Mouse (Mus musculus) C2C12 (cell line): ENCODE data around the gene Schip1. TPM values are rescaled to one million over a fixed set of nuclear protein-coding genes. Genes with fewer than 3 reads are reported as not detected.

Source experiments
- H3K27me3 ChIP-seq: one replicate; pipeline ENCODE4 v1.6.1; 2011; ENCODE audit not compliant: control insufficient read depth, insufficient read depth, insufficient read length
- H3K36me3 ChIP-seq: one replicate; pipeline ENCODE4 v1.6.1; 2011; ENCODE audit not compliant: control insufficient read depth, insufficient read depth
- H3K4me3 ChIP-seq: one replicate; pipeline ENCODE4 v1.5.1; 2011; ENCODE audit warnings: mild to moderate bottlenecking, control low read depth; ENCODE audit not compliant: poor library complexity, insufficient read depth, severe bottlenecking
- H3K79me2 ChIP-seq: one replicate; pipeline ENCODE4 v1.6.1; 2011; ENCODE audit not compliant: control insufficient read depth, insufficient read depth
- H3K79me3 ChIP-seq: one replicate; pipeline ENCODE4 v1.6.1; 2011; ENCODE audit warnings: low read depth, control low read depth
- H3ac ChIP-seq: one replicate; pipeline ENCODE3; 2011; ENCODE audit warnings: low read depth; ENCODE audit not compliant: control insufficient read depth, insufficient read length
- CEBPB ChIP-seq: IDR thresholded peaks from one replicate; pipeline ENCODE4 v1.6.1; 2011; ENCODE audit warnings: low read depth, mild to moderate bottlenecking, control low read depth, moderate library complexity
- CTCF ChIP-seq: IDR thresholded peaks from one replicate; pipeline ENCODE4 v1.5.1; 2011; ENCODE audit not compliant: control insufficient read depth, insufficient read depth, insufficient read length
- FOSL1 ChIP-seq: IDR thresholded peaks from one replicate; pipeline ENCODE4 v1.8.0; 2011; ENCODE audit warnings: mild to moderate bottlenecking, low read length; ENCODE audit not compliant: poor library complexity, insufficient read depth, severe bottlenecking
- MAX ChIP-seq: IDR thresholded peaks from one replicate; pipeline ENCODE4 v1.6.1; 2011; ENCODE audit warnings: mild to moderate bottlenecking, control low read depth
- MYOD1 ChIP-seq: IDR thresholded peaks from one replicate; pipeline ENCODE4 v1.6.1; 2011; ENCODE audit warnings: low read depth; ENCODE audit not compliant: control insufficient read depth, insufficient read length
- MYOG ChIP-seq: IDR thresholded peaks from one replicate; pipeline ENCODE4 v1.6.1; 2011; ENCODE audit not compliant: control insufficient read depth, insufficient read length; ENCODE audit errors: extremely low read depth
- USF1 ChIP-seq: IDR thresholded peaks from one replicate; pipeline ENCODE4 v1.6.1; 2011; ENCODE audit warnings: low read depth, mild to moderate bottlenecking, control low read depth, moderate library complexity
- polyA plus RNA-seq: library from polyadenylated mRNA; unstranded; fragments of >200 nt; fragmentation: generic; extraction: Trizol; gene quantifications from one replicate; pipeline ENCODE4 v1.2.1, GENCODE M21; 2012; ENCODE audit warnings: missing spikeins

Gene Schip1
- polyA plus RNA-seq, 1 experiment = 28.6 TPM

DNA sequence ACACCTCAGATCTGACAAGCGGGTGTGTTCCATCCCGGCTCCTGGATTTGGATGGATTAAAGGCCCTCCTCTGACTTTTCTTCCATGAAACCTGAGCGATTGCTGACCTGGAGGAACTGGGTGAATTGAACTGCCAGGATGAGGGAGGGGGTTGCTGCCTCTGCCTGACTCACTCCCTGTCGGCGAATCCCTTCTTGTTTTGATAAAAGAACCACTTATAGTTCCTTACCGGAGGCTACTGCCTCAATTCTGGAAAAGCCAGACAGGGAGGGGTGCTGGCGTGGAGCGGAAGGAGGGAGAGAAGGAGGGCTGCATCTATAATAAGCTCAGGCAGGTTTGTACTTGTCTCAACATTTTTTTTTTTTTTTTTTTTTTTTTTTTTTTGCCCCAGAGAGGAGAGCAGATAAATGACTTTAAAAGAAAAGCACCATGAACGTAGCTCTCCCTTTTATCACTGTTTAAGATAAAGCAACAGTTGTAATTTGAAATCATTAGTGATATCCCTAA lies 431.2 kb downstream of the Schip1 start:
- no peak for TF ChIP-seq MAX
- no peak for TF ChIP-seq CEBPB
- TF ChIP-seq MYOD1 = no peak
- TF ChIP-seq USF1 = no peak
- TF ChIP-seq FOSL1 = no peak
- no peak for TF ChIP-seq MYOG
- Histone ChIP-seq H3ac (peak overlapping the region; percentile 67), H3K4me3 (peak overlapping the region; percentile 71), H3K79me2 (peaks cover 63% of the 10 kb centered on the region), H3K79me3 (peaks cover 52% of the 10 kb centered on the region), H3K27me3 (no peaks in the 10 kb centered on the region), H3K36me3 (peaks cover 20% of the 10 kb centered on the region)

DNA sequence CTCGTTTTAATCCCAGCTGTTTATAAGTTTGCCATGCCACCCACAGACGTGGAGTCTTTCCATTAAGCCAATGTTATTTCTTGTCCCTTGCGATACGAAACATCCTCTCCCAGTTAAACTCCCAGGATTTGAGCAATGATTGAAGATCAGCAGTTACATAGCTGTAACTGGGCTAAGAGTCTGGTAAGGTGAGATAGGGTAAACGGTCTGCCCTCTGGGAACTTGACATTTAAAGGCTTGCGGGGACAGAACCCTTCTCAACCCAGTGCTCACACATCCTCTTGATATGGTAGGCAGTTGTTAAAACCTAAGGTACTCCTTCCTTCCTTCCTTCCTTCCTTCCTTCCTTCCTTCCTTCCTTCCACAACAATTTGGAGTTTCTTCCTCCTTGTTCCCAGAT lies 431.9 kb downstream of the Schip1 start:
- Histone ChIP-seq H3K27me3 (no peaks in the 10 kb centered on the region), H3K79me2 (peaks cover 71% of the 10 kb centered on the region), H3K36me3 (peaks cover 20% of the 10 kb centered on the region), H3K4me3 (peak overlapping the region; percentile 71), H3ac (peak overlapping the region; percentile 43), H3K79me3 (peaks cover 59% of the 10 kb centered on the region)
- TF ChIP-seq MAX (no peak), CEBPB (no peak), FOSL1 (no peak), USF1 (no peak)

DNA sequence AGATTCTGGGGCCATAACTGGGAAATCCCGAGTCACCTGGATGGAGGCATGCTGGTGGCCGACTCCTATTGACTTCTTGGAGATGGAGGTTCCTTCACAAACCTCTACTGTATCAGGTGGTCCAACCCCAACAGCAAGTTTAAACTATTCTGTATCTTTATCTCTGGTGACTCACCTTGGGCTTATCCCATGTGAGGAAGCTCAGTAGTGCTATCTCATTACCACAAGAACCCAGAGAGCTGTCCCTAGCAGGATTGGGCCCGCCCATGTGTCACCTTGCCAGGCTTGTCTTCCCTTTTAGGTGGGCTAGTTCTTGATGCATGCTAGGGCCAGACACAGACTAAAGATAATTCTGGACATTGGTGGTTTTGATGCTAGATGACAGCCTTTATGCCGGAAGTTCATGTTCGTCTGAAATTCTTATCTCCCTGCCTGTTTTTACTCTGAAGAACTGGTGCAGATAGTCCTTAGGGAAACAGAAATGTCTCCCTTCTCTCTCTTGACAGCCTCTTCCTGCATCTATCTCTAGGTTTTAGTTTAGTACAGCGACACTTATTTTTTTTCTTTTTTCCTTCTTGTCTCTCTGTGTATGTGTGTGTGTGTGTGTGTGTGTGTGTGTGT lies 435.0 kb downstream of the Schip1 start:
- H3K27me3 ChIP-seq = no peaks in the 10 kb centered on the region
- no peak overlapping the region for H3ac ChIP-seq
- H3K36me3 ChIP-seq = peaks cover 35% of the 10 kb centered on the region
- H3K79me3 ChIP-seq = peaks cover 75% of the 10 kb centered on the region
- no peak overlapping the region for H3K4me3 ChIP-seq
- TF ChIP-seq FOSL1 (no peak), USF1 (no peak), MYOD1 (no peak), CEBPB (no peak), MYOG (no peak), MAX (no peak), CTCF (no peak)
- H3K79me2 ChIP-seq = peaks cover 98% of the 10 kb centered on the region

DNA sequence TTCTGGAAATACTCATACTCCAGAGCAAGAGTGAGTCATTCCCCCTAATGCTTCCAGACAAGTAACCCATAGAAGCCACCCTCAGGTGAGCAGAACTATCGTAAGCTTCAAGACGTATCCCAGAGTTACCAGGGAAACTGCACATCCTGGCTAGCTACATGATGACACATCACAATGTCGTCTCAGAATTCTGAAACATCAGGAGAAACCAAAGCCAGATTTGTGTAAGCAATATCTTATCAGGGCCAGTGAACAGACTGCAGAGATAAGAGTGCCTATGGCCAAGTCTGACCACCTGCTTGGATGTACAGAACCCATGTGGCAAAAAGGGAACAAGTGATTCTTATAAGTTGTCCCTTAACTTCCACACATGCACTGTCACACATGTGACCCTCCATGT lies 440.2 kb downstream of the Schip1 start:
- Histone ChIP-seq H3K36me3 (peaks cover 14% of the 10 kb centered on the region), H3K4me3 (no peak overlapping the region), H3K27me3 (no peaks in the 10 kb centered on the region), H3K79me2 (peaks cover 94% of the 10 kb centered on the region), H3ac (no peak overlapping the region), H3K79me3 (peaks cover 55% of the 10 kb centered on the region)
- no peak for TF ChIP-seq MAX
- TF ChIP-seq MYOG = no peak
- no peak for TF ChIP-seq FOSL1
- TF ChIP-seq MYOD1 = no peak
- no peak for TF ChIP-seq USF1
- TF ChIP-seq CEBPB = no peak
- TF ChIP-seq CTCF = no peak

GRCm38 (mm10) chr3:68506769-68507318 lies 442.2 kb downstream of the Schip1 start:
- peaks cover 94% of the 10 kb centered on the region for H3K79me2 ChIP-seq
- TF ChIP-seq MYOD1 (peak; percentile 62), MYOG (no peak)
- H3K4me3 ChIP-seq = no peak overlapping the region
- no peak overlapping the region for H3ac ChIP-seq
- H3K27me3 ChIP-seq = no peaks in the 10 kb centered on the region
- peaks cover 54% of the 10 kb centered on the region for H3K79me3 ChIP-seq
- H3K36me3 ChIP-seq = peaks cover 13% of the 10 kb centered on the region

GRCm38 (mm10) chr3:68508629-68509028 lies 444.0 kb downstream of the Schip1 start:
- Histone ChIP-seq H3K79me3 (peaks cover 52% of the 10 kb centered on the region), H3K27me3 (no peaks in the 10 kb centered on the region), H3K79me2 (peaks cover 94% of the 10 kb centered on the region), H3K36me3 (no peaks in the 10 kb centered on the region), H3K4me3 (no peak overlapping the region), H3ac (peak overlapping the region; percentile 8)
- peak; percentile 34 for TF ChIP-seq MAX
- TF ChIP-seq MYOD1 = peak; percentile 96
- TF ChIP-seq FOSL1 = peak; percentile 67
- no peak for TF ChIP-seq CTCF
